Mouse (Mus musculus): Measurements from ENCODE around the gene Gm3045.

DNA sequence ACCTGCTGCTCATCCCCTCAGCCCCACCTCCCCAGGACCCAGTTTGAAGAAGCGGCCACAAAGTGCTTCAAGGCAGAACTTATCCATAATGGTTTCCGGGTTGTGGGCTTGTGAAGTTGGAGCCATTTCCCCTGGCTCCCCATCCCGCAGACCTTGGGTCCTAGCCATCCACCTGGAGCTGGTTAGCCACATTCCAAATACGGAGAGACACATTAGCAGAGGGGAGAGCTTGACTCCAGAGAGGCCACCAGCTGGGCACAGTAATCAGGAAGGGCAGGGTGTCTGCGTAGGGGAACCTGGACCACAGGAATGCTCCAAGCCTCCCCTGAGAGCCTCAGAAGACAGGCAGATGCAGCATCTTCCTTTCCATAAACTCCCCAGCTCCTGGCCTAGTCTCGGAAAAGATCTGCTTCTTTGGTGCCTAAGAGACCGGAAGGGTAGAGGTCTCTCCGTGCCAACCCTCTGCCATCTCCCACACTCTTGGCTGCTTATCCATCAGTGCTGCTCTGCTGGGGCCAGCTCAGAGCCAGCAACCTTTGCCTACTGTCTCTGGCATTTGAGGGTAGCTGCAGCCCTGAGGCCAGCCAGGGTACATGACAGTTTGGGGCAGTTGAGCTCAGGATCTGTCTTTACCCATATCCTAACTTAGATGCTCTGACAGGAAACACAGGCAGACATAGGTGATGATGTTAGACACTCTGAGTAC lies 22.9 kb upstream of the Gm3045 start:
- no peak for TF ChIP-seq CTCF (IDR thresholded peaks at IDR 0.05; ENCODE audit: low read depth, low read length)
- TF ChIP-seq POLR2A (IDR thresholded peaks at IDR 0.05; ENCODE audit: extremely low read depth, insufficient read depth, low read length), result no peak
